Mouse (Mus musculus) cerebellum, adult 2 months (tissue): Measurements from ENCODE around the gene S100a4.

ENCODE experiments used
- CTCF ChIP-seq: fragments of 200-500 bp; IDR thresholded peaks from 2 replicates; pipeline ENCODE4 v1.5.1; 2011; ENCODE audit warnings: low read depth, mild to moderate bottlenecking, control low read depth, low read length, moderate library complexity, borderline replicate concordance; ENCODE audit not compliant: insufficient read depth
- POLR2A ChIP-seq: fragments of 200-500 bp; IDR thresholded peaks from 2 replicates; pipeline ENCODE4 v1.6.1; 2011; ENCODE audit warnings: low read length, control low read depth, borderline replicate concordance; ENCODE audit not compliant: insufficient read depth

DNA sequence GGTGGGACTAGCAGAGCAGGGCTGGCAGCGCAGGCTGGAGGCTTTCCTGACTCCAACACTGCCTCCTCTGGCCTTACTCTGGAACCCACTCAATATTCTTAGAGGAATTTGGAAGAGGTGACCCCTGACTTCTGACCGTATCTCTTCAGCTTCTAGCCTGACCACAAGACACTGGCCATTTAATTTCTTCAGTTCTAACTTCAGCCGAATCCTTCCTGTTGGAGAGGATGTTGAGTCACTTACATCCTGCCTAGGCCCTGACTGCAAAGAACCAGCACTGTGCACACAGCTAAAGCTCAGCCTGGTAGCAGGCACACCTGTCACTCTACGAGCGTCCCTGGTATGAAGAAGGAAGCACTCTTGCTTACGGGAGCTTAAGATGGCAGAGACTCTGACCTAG lies 14.2 kb upstream of the S100a4 start:
- TF ChIP-seq CTCF = no peak
- no peak for TF ChIP-seq POLR2A
